Mouse (Mus musculus) cerebellum, adult (tissue): ENCODE results near the gene Celsr1.

ENCODE experiments used
- ATAC-seq: cut with Nextera tagmentation; 2 replicates; pipeline ENCODE4 v1.9.2; 2017; ENCODE audit warnings: mild to moderate bottlenecking, moderate library complexity, mixed read lengths; ENCODE audit not compliant: insufficient number of reproducible peaks, low FRiP score, low TSS enrichment

Celsr1 gene

GRCm38 (mm10) chr15:85969707-85970153 is 63.8 kb downstream of the Celsr1 start:
- ATAC-seq: no peak

- ATAC-seq: no peak
These were observed 64.3 kb downstream of the Celsr1 start for GRCm38 (mm10) chr15:85969291-85969690.

GRCm38 (mm10) chr15:85966032-85966431 is 67.5 kb downstream of the Celsr1 start:
- ATAC-seq: no peak

- ATAC-seq: no peak
These were observed 70.2 kb downstream of the Celsr1 start for GRCm38 (mm10) chr15:85963279-85963840.

- no peak for ATAC-seq
These were observed 70.9 kb downstream of the Celsr1 start for GRCm38 (mm10) chr15:85962691-85963090.

GRCm38 (mm10) chr15:85961651-85962050 is 71.9 kb downstream of the Celsr1 start:
- no peak for ATAC-seq

- ATAC-seq: no peak
These were observed 72.4 kb downstream of the Celsr1 start for GRCm38 (mm10) chr15:85961131-85961530.

- no peak for ATAC-seq
These were observed 77.4 kb downstream of the Celsr1 start for GRCm38 (mm10) chr15:85956202-85956601.

- ATAC-seq: no peak
These were observed 80.1 kb downstream of the Celsr1 start for GRCm38 (mm10) chr15:85953458-85953857.

GRCm38 (mm10) chr15:85949421-85950164 is 84.0 kb downstream of the Celsr1 start:
- ATAC-seq: no peak

GRCm38 (mm10) chr15:85947967-85948366 is 85.6 kb downstream of the Celsr1 start:
- no peak for ATAC-seq

GRCm38 (mm10) chr15:85947541-85947940 is 86.0 kb downstream of the Celsr1 start:
- no peak for ATAC-seq

GRCm38 (mm10) chr15:85935627-85936049 is 97.9 kb downstream of the Celsr1 start:
- no peak for ATAC-seq

GRCm38 (mm10) chr15:85928161-85928560 is 105.4 kb downstream of the Celsr1 start:
- no peak for ATAC-seq

- no peak for ATAC-seq
These were observed 111.7 kb downstream of the Celsr1 start for GRCm38 (mm10) chr15:85921855-85922254.

GRCm38 (mm10) chr15:85919892-85920248 is 113.7 kb downstream of the Celsr1 start:
- no peak for ATAC-seq

- ATAC-seq: no peak
These were observed 114.2 kb downstream of the Celsr1 start for GRCm38 (mm10) chr15:85919191-85919891.

GRCm38 (mm10) chr15:85913605-85914004 is 120.0 kb downstream of the Celsr1 start:
- ATAC-seq: no peak

- ATAC-seq: no peak
These were observed 123.6 kb downstream of the Celsr1 start for GRCm38 (mm10) chr15:85909931-85910330.

GRCm38 (mm10) chr15:85909492-85909829 is 124.1 kb downstream of the Celsr1 start:
- no peak for ATAC-seq

GRCm38 (mm10) chr15:85908660-85909491 is 124.7 kb downstream of the Celsr1 start:
- ATAC-seq: no peak
